Mouse (Mus musculus): ENCODE measurements around the gene Serp1.
A peak's percentile ranks its signal among the peaks of the same experiment; 100 is the strongest.
"Not testable (repeated sequence)": the region's sequence is repeated elsewhere in the genome, so short reads cannot be mapped to it uniquely, and the experiment has no call there.

Serp1 gene

DNA sequence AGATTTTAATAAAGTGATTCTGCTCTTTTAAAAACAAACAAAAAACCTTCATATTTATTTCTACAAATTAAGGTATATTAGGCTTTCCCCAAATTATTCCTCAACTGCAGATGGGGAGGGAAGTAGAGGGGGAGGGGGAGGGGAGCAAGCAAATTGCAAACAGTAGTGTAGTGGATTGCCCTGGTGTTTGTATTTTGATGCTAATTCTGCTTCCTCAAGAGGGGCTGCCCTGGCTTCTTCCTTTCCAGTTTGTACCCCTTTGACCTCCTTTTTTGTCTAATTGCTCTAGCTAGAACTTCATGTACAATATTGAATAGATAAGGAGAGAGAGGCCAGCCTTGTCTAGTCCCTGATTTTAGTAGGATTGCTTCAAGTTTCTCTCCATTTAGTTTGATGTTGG lies 21.0 kb downstream of the Serp1 start:
- no peak for DNase-seq

- no peak for DNase-seq
Measured at GRCm38 (mm10) chr3:58503720-58504333, 21.9 kb downstream of the Serp1 start.

DNA sequence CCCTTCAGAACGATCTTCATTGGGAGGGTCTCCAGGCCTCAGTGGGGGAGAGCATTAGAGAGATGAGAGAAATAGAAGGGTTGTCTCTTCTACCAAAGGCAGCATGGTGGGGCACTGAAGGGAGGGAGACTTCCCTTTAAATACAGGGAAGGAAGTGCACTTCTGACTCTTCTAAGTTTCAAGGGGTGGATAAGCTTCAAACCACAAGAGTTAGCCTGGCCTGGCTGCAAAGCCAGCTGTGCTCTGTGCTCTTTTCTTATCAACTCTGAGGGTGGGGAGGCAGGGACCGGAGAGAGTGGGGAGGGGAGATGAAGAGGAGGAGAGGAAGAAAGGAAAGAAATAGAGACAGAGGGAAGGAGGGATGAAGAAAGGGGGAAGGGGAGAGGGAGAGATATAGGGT lies 23.7 kb downstream of the Serp1 start:
- no peak for DNase-seq

DNA sequence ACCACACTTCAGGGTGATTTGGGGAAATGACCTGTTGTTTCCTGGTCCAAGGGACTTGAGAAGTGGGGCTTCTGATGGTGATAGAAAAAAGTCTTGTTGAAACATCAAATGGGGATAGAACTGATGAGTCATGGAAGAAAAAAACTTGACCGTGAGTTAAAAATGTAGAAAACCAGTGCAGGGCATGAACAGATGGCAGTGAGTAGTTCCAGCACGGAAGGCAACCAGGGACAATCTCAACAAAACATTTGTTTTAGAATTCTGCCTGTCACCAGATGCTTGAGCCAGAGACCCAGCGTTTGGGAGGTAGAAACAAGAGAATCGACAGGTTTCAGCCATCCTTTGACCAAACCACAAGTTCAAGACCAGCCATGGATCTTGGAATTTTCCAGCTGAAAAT lies 32.1 kb downstream of the Serp1 start:
- no peak for DNase-seq

DNA sequence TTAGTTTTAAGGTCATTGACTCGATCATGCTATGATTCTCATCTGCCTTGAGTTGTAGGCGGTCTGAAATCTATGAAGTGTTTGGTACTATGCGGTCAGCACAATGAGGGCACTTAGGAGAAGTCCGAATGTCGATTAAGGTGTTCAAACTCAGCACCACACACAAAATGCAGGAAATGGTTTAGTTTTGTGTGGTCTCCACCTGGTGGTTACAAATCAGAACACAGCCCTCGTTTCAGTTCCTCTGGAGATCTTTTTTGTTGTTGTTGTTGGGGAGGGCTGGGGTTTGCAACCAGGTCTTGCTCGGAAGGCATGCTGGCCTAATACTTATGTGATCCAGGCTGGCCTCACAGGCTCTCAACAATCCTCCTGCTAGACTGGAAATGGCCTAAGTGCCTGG lies 34.9 kb downstream of the Serp1 start:
- DNase-seq = peak in 1 of 2 experiments; percentile 54

GRCm38 (mm10) chr3:58487999-58488775 lies 37.5 kb downstream of the Serp1 start:
- no peak for DNase-seq

- no peak for DNase-seq
Measured at GRCm38 (mm10) chr3:58487121-58487520, 38.6 kb downstream of the Serp1 start.

- DNase-seq = no peak
Measured at GRCm38 (mm10) chr3:58485883-58486282, 39.8 kb downstream of the Serp1 start.

- no peak for DNase-seq
Measured at GRCm38 (mm10) chr3:58478755-58479455, 46.8 kb downstream of the Serp1 start.

DNA sequence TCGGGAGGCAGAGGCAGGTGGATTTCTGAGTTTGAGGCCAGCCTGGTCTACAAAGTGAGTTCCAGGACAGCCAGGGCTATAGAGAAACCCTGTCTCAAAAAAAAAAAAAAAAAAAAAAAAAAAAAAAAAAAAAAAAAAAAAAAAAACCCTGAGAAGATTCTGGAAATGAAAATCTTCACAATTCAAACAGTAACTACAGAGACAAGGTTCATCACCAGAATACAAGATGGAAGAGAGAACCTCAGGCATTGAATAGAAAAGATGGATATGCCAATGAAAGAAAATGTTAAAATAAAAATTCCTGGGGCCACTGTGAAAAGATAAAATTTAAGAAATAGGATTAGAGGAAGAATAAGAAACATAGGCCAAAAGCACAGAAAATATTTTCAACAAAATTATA lies 50.4 kb downstream of the Serp1 start:
- not testable (repeated sequence) for DNase-seq

All from kidney, postnatal 25 days (tissue).